Mouse (Mus musculus) spleen, adult 10 weeks (tissue): Measurements from ENCODE around the gene Mtg2. TPM values are rescaled to one million over a fixed set of nuclear protein-coding genes. Genes with fewer than 3 reads are reported as not detected.

Experiments used
- polyA plus RNA-seq: library from polyadenylated mRNA; stranded (reverse); fragments of 350-450 nt; fragmentation: Illumina TruSeq; extraction: RNeasy Lipid Tissue Mini Kit (QIAGEN cat#74804); gene quantifications from one replicate; pipeline ENCODE4 v1.2.3, GENCODE M21; 2015; ENCODE audit warnings: low replicate concordance; ENCODE audit not compliant: insufficient read depth

Gene Mtg2
- 17.9 TPM for polyA plus RNA-seq

DNA sequence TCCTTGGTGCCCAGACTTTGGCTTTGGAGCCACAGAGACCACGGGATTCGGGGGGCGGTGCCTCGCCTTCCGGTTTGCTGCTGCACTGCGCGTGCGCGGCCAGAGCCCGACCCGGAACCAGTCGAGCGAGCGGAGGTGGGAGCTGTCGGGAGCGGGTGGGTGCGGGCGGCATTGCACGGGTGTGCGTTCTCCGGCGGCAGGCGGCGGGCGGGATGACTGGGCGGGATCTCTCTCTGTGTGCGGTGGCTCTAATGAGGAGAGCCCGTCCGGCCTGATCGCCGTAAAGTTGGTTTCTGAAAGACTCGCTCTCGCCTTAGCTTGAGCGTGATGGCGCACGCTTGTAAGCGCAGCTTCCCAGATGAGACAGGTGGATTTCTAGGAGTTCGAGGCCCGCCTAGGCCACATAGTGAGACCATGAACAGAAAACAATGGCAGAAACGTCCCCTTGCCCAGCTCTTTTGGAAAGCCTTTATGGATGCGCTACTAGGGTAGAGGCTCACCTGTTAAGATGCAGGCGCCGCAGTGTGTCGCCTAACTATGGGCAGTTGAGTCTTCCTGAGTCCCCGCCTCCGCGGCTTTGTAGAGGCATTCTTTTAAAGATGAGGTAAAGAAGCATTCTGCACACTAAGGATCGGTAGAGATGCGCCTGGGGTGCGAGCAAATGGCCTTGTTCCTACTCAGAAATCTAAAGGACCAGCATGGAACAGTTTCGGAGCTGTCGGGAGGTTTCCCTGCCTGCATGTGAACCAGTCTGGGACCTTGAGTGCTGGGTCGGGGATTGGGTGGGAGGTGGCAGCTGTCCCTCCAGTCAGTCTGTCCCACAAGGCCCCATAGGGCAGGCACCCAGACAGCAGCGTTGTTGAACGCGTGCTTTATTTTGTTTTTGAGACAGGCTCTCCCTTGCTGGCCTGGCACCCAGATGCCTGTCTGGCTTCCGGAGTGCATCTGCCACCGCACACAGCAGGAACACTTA is at the start of gene Mtg2:
Mtg2 (plus strand) TSS at position 108 of the 973 bp plus-strand sequence.

DNA sequence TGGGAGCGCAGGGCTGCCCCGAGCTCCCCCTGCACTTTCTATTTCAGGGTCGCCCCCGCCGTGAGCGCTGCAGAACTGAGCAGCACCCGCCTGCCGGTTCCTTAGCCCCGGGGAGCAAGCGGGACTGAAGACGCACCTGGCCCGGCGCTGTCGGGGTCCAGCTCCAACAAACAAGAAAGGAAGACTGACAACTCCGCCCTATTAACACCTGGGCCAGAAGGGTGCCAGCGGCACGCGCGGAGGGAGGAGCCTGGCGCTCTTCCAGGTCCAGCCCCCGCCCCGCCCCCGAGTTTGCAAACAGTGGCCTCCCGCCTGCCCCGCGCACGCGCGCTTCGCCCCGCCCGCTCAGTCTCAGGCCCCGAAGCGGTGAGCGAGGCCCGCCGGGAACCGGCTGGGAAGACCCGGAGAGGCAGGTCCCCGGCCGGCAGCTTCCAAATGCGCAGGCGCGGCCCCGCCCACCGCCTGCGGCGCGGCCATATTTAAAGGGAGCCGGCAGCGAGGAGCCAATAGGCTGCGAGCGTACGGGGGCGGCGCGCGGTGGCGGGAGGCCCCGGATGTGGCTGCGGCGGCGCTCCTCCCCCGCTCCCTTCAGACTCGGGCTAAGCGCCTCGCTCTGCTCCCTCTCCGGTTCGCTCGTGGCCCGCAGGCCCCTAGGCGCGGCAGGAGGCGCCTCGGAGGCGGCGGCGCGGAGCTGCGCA is 45.8 kb upstream of the Mtg2 start, which contains the start of gene Lsm14b:
Lsm14b (plus strand) TSS at position 587 of the 698 bp plus-strand sequence.

DNA sequence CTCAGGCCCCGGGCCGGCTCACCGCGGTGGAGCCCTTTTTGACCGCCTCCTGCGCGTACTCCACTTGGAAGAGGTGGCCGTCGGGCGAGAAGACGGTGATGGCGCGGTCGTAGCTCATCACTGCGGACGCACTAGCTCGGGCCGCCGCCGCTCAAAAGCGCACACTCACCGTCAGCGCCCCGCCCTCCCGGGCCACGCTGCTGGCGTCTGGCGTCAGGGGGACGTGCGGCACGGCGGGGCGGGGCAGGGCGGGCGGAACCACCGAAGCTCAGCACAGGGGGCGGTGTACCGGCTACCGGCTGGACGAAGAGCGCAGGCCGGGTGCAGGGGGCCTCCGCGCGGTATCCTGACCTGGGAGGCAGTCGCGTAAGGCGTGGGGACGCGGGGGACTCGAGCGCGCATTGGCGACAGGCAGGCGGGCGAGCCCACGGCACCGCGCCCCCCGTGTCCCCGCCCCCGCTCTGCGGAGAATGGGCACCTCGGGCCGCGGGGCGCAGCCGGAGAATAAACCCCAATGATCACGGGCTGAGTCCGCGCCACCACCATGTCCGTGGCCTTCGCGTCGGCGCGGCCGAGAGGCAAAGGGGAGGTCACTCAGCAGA is 28.0 kb upstream of the Mtg2 start, which contains the start of the genes Psma7 and Ss18l1:
Psma7 (minus strand) TSS at position 178 of the 602 bp plus-strand sequence.
Ss18l1 (plus strand) TSS at position 254 of the 602 bp plus-strand sequence.

DNA sequence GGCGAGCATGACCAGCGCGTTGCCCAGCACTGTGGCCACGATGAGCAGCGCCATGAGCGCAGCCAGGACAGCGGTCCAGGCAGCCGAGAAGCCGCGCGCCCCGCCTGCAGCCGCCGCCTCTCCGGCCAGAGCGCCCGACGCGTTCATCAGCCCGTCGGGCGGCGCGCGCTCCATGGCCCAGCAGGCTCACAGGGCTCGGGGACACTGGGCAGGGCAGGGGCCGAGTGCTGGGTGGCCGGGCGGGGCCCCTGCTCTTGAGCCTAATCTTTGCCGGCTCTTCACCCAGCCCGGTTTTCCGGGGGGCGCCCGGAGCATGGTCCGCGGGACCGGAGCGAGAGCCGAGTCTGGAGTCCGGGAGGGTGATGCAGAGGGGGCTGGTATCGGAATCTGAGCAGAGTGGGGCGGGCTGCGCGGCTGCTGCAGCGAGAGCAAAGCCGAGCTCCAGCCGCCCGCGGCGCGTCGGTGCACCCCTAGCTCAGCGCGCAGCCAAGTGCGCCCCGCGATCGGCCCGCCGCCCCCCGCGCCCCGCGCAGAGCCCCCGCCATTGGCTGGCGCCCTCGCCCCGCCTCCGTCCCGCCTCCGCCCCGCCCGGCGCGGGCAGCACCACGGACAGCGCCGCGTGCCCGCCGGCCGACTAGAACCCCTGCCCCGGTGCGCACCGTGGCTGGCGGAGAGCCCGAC is 33.7 kb downstream of the Mtg2 start, which contains the start of gene Hrh3:
Hrh3 (minus strand) TSS at position 511 of the 681 bp plus-strand sequence.

DNA sequence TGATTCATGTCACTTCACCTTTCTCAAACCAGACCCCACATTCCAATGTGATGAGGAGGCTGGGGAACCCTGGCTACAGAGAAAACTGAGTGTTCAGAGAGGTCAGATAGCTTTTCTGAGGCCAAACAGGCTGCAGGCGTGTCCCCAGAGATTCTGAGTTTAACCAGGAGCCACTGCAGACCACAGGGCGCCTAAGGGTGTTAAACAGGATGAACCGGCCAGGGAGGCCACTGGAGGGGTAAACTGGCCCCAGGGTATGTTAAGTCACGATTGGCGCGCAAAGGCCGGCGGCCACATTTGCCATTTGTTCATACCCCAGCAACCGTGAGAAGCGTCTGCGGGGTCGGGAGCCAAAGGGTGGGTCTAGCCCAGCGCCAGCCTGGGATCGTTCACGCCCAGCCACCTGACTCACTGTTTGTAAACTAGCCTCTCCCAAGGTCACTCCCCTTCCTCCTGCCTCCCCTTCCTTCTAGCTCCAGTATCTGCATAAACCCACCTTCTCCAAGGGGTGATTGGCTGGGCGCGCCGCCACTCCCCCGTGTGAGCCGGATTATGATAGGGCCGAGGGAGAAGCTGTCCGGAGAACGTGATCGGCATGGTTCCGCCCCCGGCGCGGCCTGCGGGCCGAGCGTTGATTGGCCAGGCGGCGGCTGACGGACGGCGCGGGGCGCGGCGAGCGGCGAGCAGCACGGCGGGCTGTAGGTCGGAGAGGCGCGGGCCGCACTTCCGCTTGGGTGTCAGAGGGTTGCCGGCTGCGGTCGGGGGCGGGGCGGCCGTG is 48.5 kb downstream of the Mtg2 start, which contains the start of gene Osbpl2:
Osbpl2 (plus strand) TSS at position 646 of the 778 bp plus-strand sequence.

Other genes with a start within 250 kb of the Mtg2 start
- 37.0 TPM for gene Taf4, start 93.9 kb upstream of the Mtg2 start, polyA plus RNA-seq
- 33.6 TPM for gene Lsm14b, start 45.6 kb upstream of the Mtg2 start, polyA plus RNA-seq
- 201 TPM for gene Psma7, start 28.2 kb upstream of the Mtg2 start, polyA plus RNA-seq
- 7.9 TPM for gene Ss18l1, start 28.1 kb upstream of the Mtg2 start, polyA plus RNA-seq
- gene Hrh3, start 33.9 kb downstream of the Mtg2 start, polyA plus RNA-seq, result not detected
- gene Osbpl2, start 48.7 kb downstream of the Mtg2 start, polyA plus RNA-seq, result 30.4 TPM
- 43.0 TPM for gene Adrm1, start 100.9 kb downstream of the Mtg2 start, polyA plus RNA-seq
- 2.7 TPM for gene Lama5, start 155.3 kb downstream of the Mtg2 start, polyA plus RNA-seq
- 1,124 TPM for gene Rps21, start 186.8 kb downstream of the Mtg2 start, polyA plus RNA-seq
- gene Cables2, start 202.9 kb downstream of the Mtg2 start, polyA plus RNA-seq, result 47.4 TPM
- not detected for gene Rbbp8nl, start 219.3 kb downstream of the Mtg2 start, polyA plus RNA-seq